Mouse (Mus musculus): ENCODE results near the gene Slc17a8. TPM values are rescaled to one million over a fixed set of nuclear protein-coding genes. Genes with fewer than 3 reads are reported as not detected.
"Not testable (repeated sequence)": the region's sequence is repeated elsewhere in the genome, so short reads cannot be mapped to it uniquely, and the experiment has no call there.

The Slc17a8 gene
- polyA plus RNA-seq, 1 experiment from 2014 or later, result 0.08 TPM

GRCm38 (mm10) chr10:89584709-89585108 is 36.3 kb downstream of the Slc17a8 start:
- no peaks in the 10 kb centered on the region for H3K9me3 ChIP-seq
- H3K4me1 ChIP-seq (replicated peaks), result no peaks in the 10 kb centered on the region
- 90% methylated on average over 4 of the region's 4 CpGs for WGBS
- no peak overlapping the region for H3K27ac ChIP-seq
- no peak for ATAC-seq
- no peaks in the 10 kb centered on the region for H3K27me3 ChIP-seq (replicated peaks)
- no peaks in the 10 kb centered on the region for H3K36me3 ChIP-seq
- no peak overlapping the region for H3K4me2 ChIP-seq (replicated peaks)
- H3K4me3 ChIP-seq (replicated peaks), result no peak overlapping the region
- no peak overlapping the region for H3K9ac ChIP-seq

- no peaks in the 10 kb centered on the region for H3K9me3 ChIP-seq
- H3K27me3 ChIP-seq (replicated peaks), result no peaks in the 10 kb centered on the region
- no peak overlapping the region for H3K9ac ChIP-seq
- H3K4me2 ChIP-seq (replicated peaks), result no peak overlapping the region
- no peaks in the 10 kb centered on the region for H3K4me1 ChIP-seq (replicated peaks)
- WGBS, result 93% methylated on average over 4 of the region's 4 CpGs
- no peak overlapping the region for H3K4me3 ChIP-seq (replicated peaks)
- no peak overlapping the region for H3K27ac ChIP-seq
- no peak for ATAC-seq
- H3K36me3 ChIP-seq, result no peaks in the 10 kb centered on the region
Observed at GRCm38 (mm10) chr10:89578801-89579200, 42.3 kb downstream of the Slc17a8 start.

GRCm38 (mm10) chr10:89577666-89578065 is 43.4 kb downstream of the Slc17a8 start:
- no peak overlapping the region for H3K4me3 ChIP-seq (replicated peaks)
- no peaks in the 10 kb centered on the region for H3K27me3 ChIP-seq (replicated peaks)
- ATAC-seq, result no peak
- no peak overlapping the region for H3K27ac ChIP-seq
- H3K36me3 ChIP-seq, result no peaks in the 10 kb centered on the region
- H3K9me3 ChIP-seq, result no peaks in the 10 kb centered on the region
- no peak overlapping the region for H3K4me2 ChIP-seq (replicated peaks)
- 69% methylated on average over 3 of the region's 3 CpGs for WGBS
- no peaks in the 10 kb centered on the region for H3K4me1 ChIP-seq (replicated peaks)
- no peak overlapping the region for H3K9ac ChIP-seq

DNA sequence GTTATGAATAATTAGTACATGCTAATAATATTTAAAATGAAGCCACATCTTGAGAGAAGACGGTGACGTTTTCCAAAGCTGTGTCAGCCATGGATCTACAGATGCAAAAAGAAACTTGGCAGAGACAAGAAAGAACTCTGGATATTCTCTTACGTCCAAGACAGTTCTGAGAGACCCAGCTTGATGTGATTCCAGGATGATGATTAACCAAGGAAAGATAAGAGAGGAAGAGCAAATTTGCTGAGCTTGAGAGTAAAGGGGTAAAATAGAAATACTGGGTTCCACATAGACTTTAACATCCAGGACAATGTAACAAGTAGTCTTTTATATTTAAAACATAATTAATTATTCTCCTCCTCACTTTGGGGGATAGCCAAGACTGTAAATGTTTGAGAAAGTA is 47.6 kb downstream of the Slc17a8 start:
- no peaks in the 10 kb centered on the region for H3K36me3 ChIP-seq
- no peaks in the 10 kb centered on the region for H3K4me1 ChIP-seq (replicated peaks)
- H3K9ac ChIP-seq, result no peak overlapping the region
- H3K4me3 ChIP-seq (replicated peaks), result no peak overlapping the region
- no peaks in the 10 kb centered on the region for H3K27me3 ChIP-seq (replicated peaks)
- ATAC-seq, result peak; percentile 22; the same call in 1 of the 2 replicates
- H3K4me2 ChIP-seq (replicated peaks), result no peak overlapping the region
- 35% methylated on average over 3 of the region's 3 CpGs for WGBS
- H3K9me3 ChIP-seq, result no peaks in the 10 kb centered on the region
- H3K27ac ChIP-seq, result no peak overlapping the region

- Histone ChIP-seq H3K4me1 (replicated peaks) (no peaks in the 10 kb centered on the region), H3K9me3 (no peaks in the 10 kb centered on the region), H3K27ac (no peak overlapping the region), H3K4me3 (replicated peaks) (no peak overlapping the region), H3K27me3 (replicated peaks) (no peaks in the 10 kb centered on the region), H3K36me3 (no peaks in the 10 kb centered on the region), H3K4me2 (replicated peaks) (no peak overlapping the region), H3K9ac (no peak overlapping the region)
- peak; percentile 38; the same call in 1 of the 2 replicates for ATAC-seq
- 64% methylated on average over 6 of the region's 6 CpGs for WGBS
Observed at GRCm38 (mm10) chr10:89572946-89573345, 48.1 kb downstream of the Slc17a8 start.

DNA sequence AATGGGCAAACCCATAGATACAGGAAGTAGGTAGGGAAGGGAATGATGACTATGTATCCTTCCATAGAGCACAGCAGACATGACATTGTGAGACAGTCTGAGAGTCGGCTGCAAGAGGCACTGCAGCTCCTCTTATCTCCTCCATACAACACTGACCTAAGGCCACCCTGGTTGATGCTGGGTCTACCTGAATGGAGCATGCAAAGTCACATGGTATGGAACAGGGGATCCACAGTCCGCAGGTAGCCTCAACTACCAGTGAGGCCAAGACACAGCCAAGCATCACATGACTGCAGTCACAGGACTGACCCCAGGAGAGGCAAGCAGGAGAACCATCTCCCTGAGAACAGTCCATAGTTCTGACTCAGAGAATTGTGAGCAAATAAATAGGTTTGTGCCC is 53.7 kb downstream of the Slc17a8 start:
- H3K4me2 ChIP-seq (replicated peaks), result no peak overlapping the region
- H3K9ac ChIP-seq, result no peak overlapping the region
- no peaks in the 10 kb centered on the region for H3K4me1 ChIP-seq (replicated peaks)
- H3K4me3 ChIP-seq (replicated peaks), result no peak overlapping the region
- H3K27me3 ChIP-seq (replicated peaks), result no peaks in the 10 kb centered on the region
- no peaks in the 10 kb centered on the region for H3K9me3 ChIP-seq
- H3K27ac ChIP-seq, result no peak overlapping the region
- H3K36me3 ChIP-seq, result no peaks in the 10 kb centered on the region
- WGBS, result 83% methylated on average over 2 of the region's 2 CpGs
- ATAC-seq, result no peak; the same call in 1 of the 2 replicates

GRCm38 (mm10) chr10:89565301-89566022 is 55.6 kb downstream of the Slc17a8 start:
- Histone ChIP-seq H3K9me3 (no peaks in the 10 kb centered on the region), H3K4me2 (replicated peaks) (no peak overlapping the region), H3K4me3 (replicated peaks) (no peak overlapping the region), H3K9ac (no peak overlapping the region), H3K4me1 (replicated peaks) (no peaks in the 10 kb centered on the region), H3K27ac (no peak overlapping the region), H3K27me3 (replicated peaks) (no peaks in the 10 kb centered on the region), H3K36me3 (no peaks in the 10 kb centered on the region)
- no peak; the same call in 1 of the 2 replicates for ATAC-seq
- WGBS, result 76% methylated on average over 9 of the region's 9 CpGs

DNA sequence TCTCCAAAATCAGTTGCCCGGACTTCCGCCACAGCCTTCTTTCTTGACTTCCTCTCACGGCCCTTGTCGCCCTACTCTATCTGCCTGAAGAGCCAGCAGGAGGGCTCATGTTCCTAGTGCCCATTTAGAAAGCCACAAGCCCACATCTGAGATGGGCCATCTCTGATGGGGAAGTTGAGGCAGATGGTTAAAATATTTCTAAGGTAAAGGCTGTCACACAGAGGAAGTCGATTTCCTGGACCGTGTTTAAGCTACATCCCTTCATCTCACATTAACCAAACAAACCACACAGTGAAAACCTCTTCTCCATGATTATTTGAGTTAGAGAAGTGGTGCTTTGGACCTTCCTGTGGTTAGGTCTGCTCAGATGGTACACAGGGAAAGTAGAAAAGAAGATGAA is 58.9 kb downstream of the Slc17a8 start:
- H3K4me3 ChIP-seq (replicated peaks), result no peak overlapping the region
- 88% methylated on average over 6 of the region's 6 CpGs for WGBS
- no peak overlapping the region for H3K4me2 ChIP-seq (replicated peaks)
- H3K9me3 ChIP-seq, result no peaks in the 10 kb centered on the region
- no peaks in the 10 kb centered on the region for H3K36me3 ChIP-seq
- H3K9ac ChIP-seq, result no peak overlapping the region
- no peak overlapping the region for H3K27ac ChIP-seq
- no peak for ATAC-seq
- no peaks in the 10 kb centered on the region for H3K27me3 ChIP-seq (replicated peaks)
- no peaks in the 10 kb centered on the region for H3K4me1 ChIP-seq (replicated peaks)

DNA sequence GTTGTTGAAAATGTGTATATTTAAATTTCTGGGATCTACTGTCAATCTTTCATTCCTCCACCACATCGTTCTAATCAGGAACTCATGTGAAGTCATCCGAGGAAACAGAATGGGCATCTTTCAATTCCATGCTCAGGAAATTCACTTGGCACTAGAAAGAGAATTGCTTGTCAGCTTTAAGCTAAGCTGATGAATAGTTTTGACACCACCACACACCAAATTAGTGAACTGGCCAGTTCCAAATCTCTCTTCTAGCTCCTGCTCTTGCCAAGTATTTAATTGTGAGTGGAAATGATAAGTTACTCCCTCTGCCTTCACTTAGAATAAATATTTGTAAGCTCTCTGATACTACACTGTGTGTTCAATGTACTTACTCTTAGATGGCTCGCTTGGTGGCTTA is 61.7 kb downstream of the Slc17a8 start:
- no peak for ATAC-seq

DNA sequence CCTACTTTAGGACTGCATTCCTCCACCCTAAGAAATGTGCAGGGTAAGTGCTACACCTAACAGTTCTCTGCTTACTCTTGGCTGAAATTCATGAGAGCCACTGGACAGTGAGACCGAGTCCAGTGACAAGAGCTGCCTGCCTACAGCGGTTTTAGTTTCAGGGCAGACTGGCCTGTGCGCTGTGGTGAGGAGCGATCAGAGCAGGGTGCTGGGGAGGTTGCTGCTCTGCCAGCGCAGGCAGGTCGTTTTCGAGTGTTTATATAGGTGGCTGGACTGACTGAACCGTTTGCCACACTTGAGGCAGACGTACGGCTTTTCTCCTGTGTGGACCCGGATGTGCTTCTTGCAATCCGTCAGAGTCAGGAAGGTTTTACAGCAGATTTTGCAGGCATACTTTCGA is 66.2 kb downstream of the Slc17a8 start:
- not testable (repeated sequence) for H3K9ac ChIP-seq; ATAC-seq; H3K4me3 ChIP-seq (replicated peaks); H3K9me3 ChIP-seq; H3K4me1 ChIP-seq (replicated peaks); H3K27me3 ChIP-seq (replicated peaks); H3K36me3 ChIP-seq; H3K27ac ChIP-seq; H3K4me2 ChIP-seq (replicated peaks)
- 64% methylated on average over 13 of the region's 13 CpGs for WGBS

More for the DNA sequence above, 61.7 kb downstream of the Slc17a8 start:
- Histone ChIP-seq H3K27ac (no peak overlapping the region), H3K4me3 (replicated peaks) (no peak overlapping the region), H3K9ac (no peak overlapping the region), H3K36me3 (no peaks in the 10 kb centered on the region), H3K4me1 (replicated peaks) (no peaks in the 10 kb centered on the region), H3K9me3 (no peaks in the 10 kb centered on the region), H3K4me2 (replicated peaks) (no peak overlapping the region), H3K27me3 (replicated peaks) (no peaks in the 10 kb centered on the region)
- WGBS, result 57% methylated on average over 3 of the region's 3 CpGs

DNA sequence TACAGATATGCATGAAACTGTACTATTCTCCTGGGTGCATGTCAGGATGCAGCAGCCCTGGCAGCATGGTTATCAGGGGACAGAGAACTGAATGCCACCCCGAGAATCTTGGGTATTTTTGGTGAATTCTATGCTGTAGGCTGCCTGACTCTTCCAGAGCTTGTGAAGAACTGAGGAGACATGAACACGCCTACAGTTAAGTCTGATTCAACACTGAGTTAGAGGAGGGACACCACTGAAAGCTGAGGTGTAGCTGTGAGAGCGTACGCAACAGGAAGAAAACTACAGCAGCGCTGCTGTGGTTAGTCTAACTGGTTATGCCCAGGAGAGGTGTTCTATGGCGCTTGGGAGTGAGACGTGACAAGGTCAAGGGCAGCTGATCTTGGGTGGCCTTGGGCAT is 67.2 kb downstream of the Slc17a8 start:
- H3K27ac ChIP-seq; H3K4me2 ChIP-seq (replicated peaks); H3K27me3 ChIP-seq (replicated peaks); ATAC-seq; H3K4me1 ChIP-seq (replicated peaks); H3K9me3 ChIP-seq; H3K9ac ChIP-seq; H3K4me3 ChIP-seq (replicated peaks); H3K36me3 ChIP-seq: not testable (repeated sequence)
- 90% methylated on average over 7 of the region's 7 CpGs for WGBS

- Histone ChIP-seq H3K27me3 (replicated peaks) (no peaks in the 10 kb centered on the region), H3K27ac (no peak overlapping the region), H3K4me2 (replicated peaks) (no peak overlapping the region), H3K9ac (no peak overlapping the region), H3K4me3 (replicated peaks) (no peak overlapping the region), H3K9me3 (no peaks in the 10 kb centered on the region), H3K36me3 (no peaks in the 10 kb centered on the region), H3K4me1 (replicated peaks) (no peaks in the 10 kb centered on the region)
- no peak for ATAC-seq
- WGBS, result 87% methylated on average over 5 of the region's 5 CpGs
Observed at GRCm38 (mm10) chr10:89553015-89553414, 68.0 kb downstream of the Slc17a8 start.

DNA sequence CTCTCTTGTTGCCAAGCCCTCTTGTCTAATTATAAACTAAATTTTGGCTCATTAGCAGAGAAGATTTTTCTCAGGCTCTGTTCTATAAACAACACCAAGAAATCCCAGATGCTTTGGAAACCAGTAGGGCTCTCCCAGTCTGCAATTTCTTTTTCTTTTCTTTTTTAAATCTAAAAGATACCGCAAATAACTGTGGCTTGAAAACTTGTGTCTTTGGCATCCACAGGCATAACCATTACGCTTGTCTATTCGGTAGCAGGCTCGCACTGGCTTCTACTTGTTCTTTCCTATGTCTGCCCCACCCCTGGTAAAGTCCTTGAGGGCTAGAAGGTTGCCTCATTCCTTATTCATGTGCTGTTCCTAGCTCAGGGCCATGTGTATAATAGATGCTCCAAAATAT is 69.4 kb downstream of the Slc17a8 start:
- no peak overlapping the region for H3K27ac ChIP-seq
- H3K36me3 ChIP-seq, result no peaks in the 10 kb centered on the region
- H3K9me3 ChIP-seq, result no peaks in the 10 kb centered on the region
- H3K4me2 ChIP-seq (replicated peaks), result no peak overlapping the region
- no peak overlapping the region for H3K9ac ChIP-seq
- ATAC-seq, result peak; percentile 38; the same call in 1 of the 2 replicates
- H3K4me3 ChIP-seq (replicated peaks), result no peak overlapping the region
- H3K4me1 ChIP-seq (replicated peaks), result no peaks in the 10 kb centered on the region
- WGBS, result 82% methylated on average over 4 of the region's 4 CpGs
- no peaks in the 10 kb centered on the region for H3K27me3 ChIP-seq (replicated peaks)

Measured in intestine, embryonic 15.5 days (tissue).